8 mouse cellular contexts compared by ENCODE assay signal in the genomic region with DNA sequence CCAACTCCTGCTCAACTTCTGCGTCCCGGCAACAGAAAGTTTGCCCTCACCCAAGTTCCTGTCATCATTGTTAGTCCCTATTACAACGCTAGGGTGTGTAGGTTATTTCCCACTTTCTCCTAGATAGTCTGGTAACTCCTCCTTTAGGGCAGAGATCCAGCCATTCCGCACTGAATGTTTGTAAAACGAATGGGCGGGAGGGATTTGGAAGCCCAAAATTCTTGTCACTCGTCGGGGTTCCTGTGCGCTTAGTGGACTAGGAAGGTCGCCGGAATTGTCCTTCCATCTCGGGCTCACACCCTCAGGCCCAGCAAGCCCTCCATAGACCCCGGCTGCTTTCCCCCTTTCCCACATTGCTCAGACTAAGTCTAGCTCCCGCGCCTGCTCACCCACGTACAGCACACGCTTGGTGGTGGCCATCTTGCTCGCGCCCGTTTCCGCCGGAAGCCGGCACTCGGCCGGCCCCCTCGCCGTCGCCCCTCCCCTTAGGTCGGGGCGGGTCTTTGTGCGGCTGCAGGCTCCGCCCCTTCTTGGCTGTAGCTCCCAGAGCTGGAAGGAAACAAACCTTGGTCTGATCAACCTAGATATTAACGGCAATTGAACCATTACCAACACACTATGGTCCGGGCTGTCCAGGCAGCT. TPM values are rescaled to one million over a fixed set of nuclear protein-coding genes. Genes with fewer than 3 reads are reported as not detected.
DNase-seq lines count a peak whose midpoint lies in the region; ATAC-seq and TF ChIP-seq lines count a peak whose summit lies in the region.

Ppie (minus strand) TSS at position 439 of the 642 bp plus-strand sequence.

- peaks cover 24% of the 10 kb centered on the region for H3K36me3 ChIP-seq in ES-Bruce4 (ENCODE audit: control insufficient read depth, insufficient read depth, low read length, poor library complexity, severe bottlenecking)
- peaks cover 19% of the 10 kb centered on the region for H3K36me3 ChIP-seq in forebrain, embryonic 12.5 days (replicated peaks)
- H3K36me3 ChIP-seq in heart, postnatal 0 days (replicated peaks; ENCODE audit: control insufficient read depth, insufficient read depth, low read length) = peaks cover 22% of the 10 kb centered on the region

- H3K4me1 ChIP-seq in ES-Bruce4 (ENCODE audit: control insufficient read depth, insufficient read depth, low read length) = no peaks in the 10 kb centered on the region
- H3K4me1 ChIP-seq in forebrain, embryonic 12.5 days = peaks cover 15% of the 10 kb centered on the region
- H3K4me1 ChIP-seq in heart, postnatal 0 days (ENCODE audit: control insufficient read depth, insufficient read depth) = peaks cover 11% of the 10 kb centered on the region
- peaks cover 5% of the 10 kb centered on the region for H3K4me1 ChIP-seq in lung, adult 2 months (ENCODE audit: control insufficient read depth, insufficient read depth, low read length)

- peak within 1 kb of the TSS; percentile 65 for H3K9ac ChIP-seq in ES-Bruce4 (ENCODE audit: low read depth, poor library complexity, severe bottlenecking)
- H3K9ac ChIP-seq in forebrain, embryonic 12.5 days = peak within 1 kb of the TSS; percentile 60
- H3K9ac ChIP-seq in heart, postnatal 0 days (replicated peaks; ENCODE audit: low read depth, low read length) = peak within 1 kb of the TSS; percentile 23

- peak within 1 kb of the TSS; percentile 88 for H3K4me3 ChIP-seq in ES-Bruce4 (ENCODE audit: low read depth, low read length)
- H3K4me3 ChIP-seq in forebrain, embryonic 12.5 days (replicated peaks) = peak within 1 kb of the TSS; percentile 57
- peak within 1 kb of the TSS; percentile 66 for H3K4me3 ChIP-seq in heart, postnatal 0 days (ENCODE audit: low read depth, low read length)
- H3K4me3 ChIP-seq in lung, adult 2 months (replicated peaks; ENCODE audit: extremely low read depth, low read depth, low read length) = peak within 1 kb of the TSS; percentile 70

- H3K9me3 ChIP-seq in ES-Bruce4 (replicated peaks; ENCODE audit: control insufficient read depth, insufficient read depth, low read length, poor library complexity, severe bottlenecking) = no peaks in the 10 kb centered on the region
- no peaks in the 10 kb centered on the region for H3K9me3 ChIP-seq in forebrain, embryonic 12.5 days
- no peaks in the 10 kb centered on the region for H3K9me3 ChIP-seq in heart, postnatal 0 days (replicated peaks; ENCODE audit: control insufficient read depth, low read length)

- peak; percentile 82 for DNase-seq in c-Kit-positive CD71-positive TER-119-positive erythroid progenitor cells, embryonic 14.5 days (ENCODE audit: low spot score)
- DNase-seq in heart, postnatal 0 days (ENCODE audit: low spot score) = peak; percentile 90
- DNase-seq in kidney, postnatal 4 days = peak; percentile 89 to 93
- DNase-seq in lung, adult 2 months = peak; percentile 72
- DNase-seq in thymus, adult 18-20 months = peak; percentile 36 to 39

- H3K4me2 ChIP-seq in forebrain, embryonic 12.5 days = peak within 1 kb of the TSS; percentile 77
- H3K4me2 ChIP-seq in heart, postnatal 0 days (ENCODE audit: low read depth, low read length) = peak within 1 kb of the TSS; percentile 67

- no peak for TF ChIP-seq EP300 in ES-Bruce4 (IDR thresholded peaks at IDR 0.05; ENCODE audit: insufficient read depth, low read depth, low read length)
- no peak for TF ChIP-seq EP300 in heart, postnatal 0 days (IDR thresholded peaks at IDR 0.05; ENCODE audit: low read depth)

- TF ChIP-seq POLR2A in ES-Bruce4 (IDR thresholded peaks at IDR 0.05; ENCODE audit: insufficient read depth, low read length) = peak; percentile 85
- peak; percentile 83; the same call in 1 of the 2 replicates for TF ChIP-seq POLR2A in lung, adult 2 months (IDR thresholded peaks at IDR 0.05; ENCODE audit: borderline replicate concordance, extremely low read depth, low read depth, low read length)

- WGBS in forebrain, embryonic 12.5 days = under 1% methylated on average over 34 of the region's 34 CpGs
- WGBS in heart, postnatal 0 days = under 1% methylated on average over 34 of the region's 34 CpGs
- WGBS in lung, adult 2 months = under 1% methylated on average over 34 of the region's 34 CpGs

- ATAC-seq in forebrain, embryonic 12.5 days (ENCODE audit: low FRiP score) = peak; percentile 98
- peak; percentile 97 for ATAC-seq in heart, postnatal 0 days (ENCODE audit: insufficient read depth, low read depth)
- peak; percentile 85 for ATAC-seq in neutrophil, adult 5-6 weeks (ENCODE audit: extremely low read depth, insufficient number of reproducible peaks, low FRiP score, poor library complexity, severe bottlenecking)

- no peaks in the 10 kb centered on the region; the same call in 1 of the 2 replicates for H3K27me3 ChIP-seq in ES-Bruce4 (ENCODE audit: control insufficient read depth, insufficient read depth, low read length, poor library complexity, severe bottlenecking)
- peaks cover 19% of the 10 kb centered on the region; the same call in 1 of the 2 replicates for H3K27me3 ChIP-seq in forebrain, embryonic 12.5 days
- H3K27me3 ChIP-seq in heart, postnatal 0 days (ENCODE audit: control insufficient read depth, insufficient read depth, low read length) = no peaks in the 10 kb centered on the region

- no peak for TF ChIP-seq CTCF in ES-Bruce4 (IDR thresholded peaks at IDR 0.05; ENCODE audit: low read depth, low read length)
- TF ChIP-seq CTCF in heart, postnatal 0 days (IDR thresholded peaks at IDR 0.05; ENCODE audit: low read depth) = 0 out of 2 replicates have a peak, but pooled peaks have one; percentile 12
- TF ChIP-seq CTCF in lung, adult 2 months (IDR thresholded peaks at IDR 0.05; ENCODE audit: insufficient read depth, low read length) = no peak

- 0 out of 2 replicates have a peak within 1 kb of the TSS, but pooled peaks have one; percentile 13 for H3K27ac ChIP-seq in ES-Bruce4 (ENCODE audit: insufficient read depth, low read length)
- peak within 1 kb of the TSS; percentile 77 for H3K27ac ChIP-seq in forebrain, embryonic 12.5 days
- H3K27ac ChIP-seq in heart, postnatal 0 days (ENCODE audit: low read depth) = peak within 1 kb of the TSS; percentile 89

RNA-seq across cellular contexts. Expression of gene Ppie, which starts in this region (rescaled TPM):
- 57.7 and 69.9 TPM in 2 replicates for polyA plus RNA-seq in ES-Bruce4 (2011; ENCODE audit: insufficient read depth, insufficient read length, low read depth, missing spikeins)
- polyA plus RNA-seq in forebrain, embryonic 12.5 days (2016; fragmentation: Nextera tagmentation; extraction: Ambion mirVana) = 103 and 109 TPM in 2 replicates
- total RNA-seq in heart, postnatal 0 days (2014; rRNA removed; ENCODE audit: low replicate concordance) = 21.9 and 37.5 TPM in 2 replicates
- polyA plus RNA-seq in heart, postnatal 0 days (2015; fragmentation: Nextera tagmentation; extraction: Ambion mirVana) = 36.9 and 37.3 TPM in 2 replicates
- polyA plus RNA-seq in lung, adult 2 months (2012; rRNA removed) = 13.0 and 15.3 TPM in 2 replicates
- 18.6 and 22.6 TPM in 2 replicates for total RNA-seq in neutrophil, adult 5-6 weeks (2017)

Comparison
In these comparisons a context has a peak if more than half of its experiments do, and no peak if none do; other contexts are left out.
1. Peak in every context shown above with its lines: DNase-seq, ATAC-seq, H3K4me3 ChIP-seq and H3K27ac ChIP-seq.
2. H3K27ac ChIP-seq: peak in every context shown above with its lines; median percentile 89 in heart, postnatal 0 days; 77 in forebrain, embryonic 12.5 days; 13 in ES-Bruce4.
3. DNase-seq: peak in every context shown above with its lines; median percentile 91 in kidney, postnatal 4 days; 90 in heart, postnatal 0 days; 82 in c-Kit-positive CD71-positive TER-119-positive erythroid progenitor cells, embryonic 14.5 days; 72 in lung, adult 2 months; 38 in thymus, adult 18-20 months.